32 mouse cellular contexts compared by ENCODE assay signal in the genomic region with DNA sequence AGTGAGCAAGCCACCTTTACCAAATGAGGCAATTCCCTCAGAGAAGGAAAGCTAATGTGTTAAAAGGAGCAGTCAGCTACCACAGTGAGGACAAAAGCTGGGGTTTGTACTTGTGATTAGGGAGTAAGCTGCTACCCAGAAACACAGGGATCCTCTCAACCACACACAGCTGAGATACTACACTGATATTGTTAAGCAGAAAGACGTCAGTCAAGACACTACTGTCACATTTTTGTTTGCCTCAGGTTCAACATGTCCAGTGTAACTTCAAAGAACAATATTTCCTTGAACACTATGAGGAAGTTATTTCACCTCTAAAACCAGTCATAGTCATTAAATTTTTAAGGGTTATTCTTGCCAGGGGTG. TPM values are rescaled to one million over a fixed set of nuclear protein-coding genes. Genes with fewer than 3 reads are reported as not detected.
A peak's percentile ranks its signal among the peaks of the same experiment; 100 is the strongest.
DNase-seq lines count a peak whose midpoint lies in the region; ATAC-seq and TF ChIP-seq lines count a peak whose summit lies in the region.
"Had no signal": no experiment of that assay in that cellular context is flagged by ENCODE, and none has a peak within 500 bp of the region (broad histone marks: within the 10 kb centered on the region; RNA-seq: fewer than 3 reads in every experiment).

No protein-coding gene starts in this region.

- 18% methylated on average over 1 of the region's 1 CpGs for WGBS in liver, embryonic 15.5 days (ENCODE audit: insufficient replicate concordance)
- 78% methylated on average over 1 of the region's 1 CpGs for WGBS in thymus, adult 2 months

- 0 out of 2 replicates have a peak overlapping the region, but pooled peaks have one; percentile 3 for H3K4me2 ChIP-seq in liver, embryonic 15.5 days
- H3K4me2 ChIP-seq: embryonic facial prominence, embryonic 12.5 days; forebrain, embryonic 15.5 days; hindbrain, embryonic 15.5 days; limb, embryonic 13.5 days; midbrain, embryonic 12.5 days; neural tube, embryonic 15.5 days had no signal

- TF ChIP-seq RAD21 in MEL (IDR thresholded peaks at IDR 0.05; ENCODE audit: low read depth, low read length) = no peak

- H3K79me2 ChIP-seq in MEL (ENCODE audit: control insufficient read depth, insufficient read depth, low read length, poor library complexity) = no peaks in the 10 kb centered on the region

- peaks cover 20% of the 10 kb centered on the region for H3K4me1 ChIP-seq in megakaryocyte, embryonic 14.5 days
- peaks cover 3 to 19% of the 10 kb centered on the region in 2 experiments for H3K4me1 ChIP-seq in MEL (ENCODE audit: control insufficient read depth in 1 of 2, insufficient read depth in 2 of 2, low read length in 2 of 2)
- peaks cover 14% of the 10 kb centered on the region for H3K4me1 ChIP-seq in liver, embryonic 15.5 days (replicated peaks)
- H3K4me1 ChIP-seq in thymus, adult 2 months (replicated peaks; ENCODE audit: control insufficient read depth, insufficient read depth, low read length) = no peaks in the 10 kb centered on the region; the same call in 1 of the 2 replicates
- H3K4me1 ChIP-seq: hindbrain, embryonic 10.5 days; hindbrain, embryonic 15.5 days; midbrain, embryonic 12.5 days; neural tube, embryonic 15.5 days had no signal

- peak; percentile 60 for DNase-seq in MEL (ENCODE audit: low read depth, low spot score)
- no peak for DNase-seq in layer of hippocampus, adult 18-20 months (ENCODE audit: low spot score in 2 of 2)
- DNase-seq in embryo, embryonic 9.5 days (ENCODE audit: extremely low spot score) = no peak
- DNase-seq in thymus, adult 2 months = no peak
- DNase-seq: adrenal gland, postnatal 10 days; cerebellum, adult 8-10 months; cerebellum, postnatal 25 days; heart, postnatal 14 days; kidney, adult 11 months; kidney, postnatal 25 days; lung, adult 18-20 months; lung, postnatal 4 days; spleen, adult 18-20 months; thymus, adult 18-20 months; thymus, postnatal 36 days had no signal

- TF ChIP-seq CTCF in MEL (IDR thresholded peaks at IDR 0.05 in 2 of 3, conservative IDR thresholded peaks at IDR 0.05 in 1 of 3; ENCODE audit: control insufficient read depth in 1 of 3, insufficient read depth in 1 of 3, low read depth in 2 of 3, low read length in 3 of 3, poor library complexity in 1 of 3, severe bottlenecking in 1 of 3) = no peak
- TF ChIP-seq CTCF in thymus, adult 2 months (IDR thresholded peaks at IDR 0.05; ENCODE audit: borderline replicate concordance, control insufficient read depth, extremely low read depth, insufficient read depth, low read length, poor library complexity) = no peak

- TF ChIP-seq EP300 in MEL (IDR thresholded peaks at IDR 0.05; ENCODE audit: low read depth in 1 of 2, low read length in 2 of 2) = no peak

- no peak overlapping the region for H3K27ac ChIP-seq in MEL (ENCODE audit: control insufficient read depth, low read depth, low read length)
- no peak overlapping the region for H3K27ac ChIP-seq in liver, embryonic 15.5 days (replicated peaks)
- H3K27ac ChIP-seq in thymus, adult 2 months (ENCODE audit: control insufficient read depth, insufficient read depth, low read length) = no peak overlapping the region
- H3K27ac ChIP-seq: embryonic facial prominence, embryonic 12.5 days; forebrain, embryonic 10.5 days; forebrain, embryonic 15.5 days; hindbrain, embryonic 10.5 days; hindbrain, embryonic 15.5 days; layer of hippocampus, adult 2 months; limb, embryonic 13.5 days; midbrain, embryonic 12.5 days; neural tube, embryonic 15.5 days had no signal

- TF ChIP-seq POLR2A in MEL (IDR thresholded peaks at IDR 0.05; ENCODE audit: control insufficient read depth in 1 of 2, insufficient read depth in 1 of 2, low read depth in 1 of 2, low read length in 2 of 2, poor library complexity in 1 of 2) = no peak
- TF ChIP-seq POLR2A in thymus, adult 2 months (IDR thresholded peaks at IDR 0.05; ENCODE audit: control insufficient read depth, extremely low read depth, insufficient read depth, low read length, poor library complexity) = no peak

- peaks cover 15% of the 10 kb centered on the region for H3K27me3 ChIP-seq in megakaryocyte, embryonic 14.5 days (replicated peaks)
- H3K27me3 ChIP-seq in MEL (ENCODE audit: control insufficient read depth in 1 of 2, insufficient read depth in 2 of 2, low read length in 2 of 2) = no peaks in the 10 kb centered on the region; a peak in 1 of 4 replicates
- H3K27me3 ChIP-seq in liver, embryonic 15.5 days = 0 out of 2 replicates have a peak, but pooled peaks cover 7% of the 10 kb centered on the region
- H3K27me3 ChIP-seq in thymus, adult 2 months (ENCODE audit: control insufficient read depth, insufficient read depth, low read length) = peaks cover 2% of the 10 kb centered on the region; the same call in 1 of the 2 replicates
- H3K27me3 ChIP-seq: CH12.LX; embryonic facial prominence, embryonic 12.5 days; forebrain, embryonic 15.5 days; hindbrain, embryonic 15.5 days; limb, embryonic 13.5 days; midbrain, embryonic 12.5 days; neural tube, embryonic 15.5 days; Patski had no signal

- H3K9me3 ChIP-seq in megakaryocyte, embryonic 14.5 days = no peaks in the 10 kb centered on the region
- H3K9me3 ChIP-seq in MEL (replicated peaks; ENCODE audit: insufficient read depth, low read length) = no peaks in the 10 kb centered on the region
- no peaks in the 10 kb centered on the region for H3K9me3 ChIP-seq in liver, embryonic 15.5 days (replicated peaks)
- H3K9me3 ChIP-seq: embryonic facial prominence, embryonic 12.5 days; forebrain, embryonic 10.5 days; forebrain, embryonic 15.5 days; hindbrain, embryonic 10.5 days; hindbrain, embryonic 15.5 days; neural tube, embryonic 15.5 days had no signal

- H3K9ac ChIP-seq in MEL (ENCODE audit: control insufficient read depth, low read depth, low read length, poor library complexity, severe bottlenecking) = peak overlapping the region; percentile 13
- H3K9ac ChIP-seq in liver, embryonic 15.5 days = no peak overlapping the region
- H3K9ac ChIP-seq: embryonic facial prominence, embryonic 12.5 days; forebrain, embryonic 15.5 days; hindbrain, embryonic 15.5 days; limb, embryonic 13.5 days; midbrain, embryonic 12.5 days; neural tube, embryonic 15.5 days had no signal

- no peaks in the 10 kb centered on the region for H3K36me3 ChIP-seq in megakaryocyte, embryonic 14.5 days (replicated peaks; ENCODE audit: low read length)
- H3K36me3 ChIP-seq in MEL (ENCODE audit: control insufficient read depth in 1 of 2, insufficient read depth in 2 of 2, low read length in 2 of 2) = no peaks in the 10 kb centered on the region; a peak in 1 of 4 replicates
- no peaks in the 10 kb centered on the region for H3K36me3 ChIP-seq in liver, embryonic 15.5 days (replicated peaks)
- no peaks in the 10 kb centered on the region for H3K36me3 ChIP-seq in thymus, adult 2 months (ENCODE audit: control insufficient read depth, insufficient read depth, low read length)
- H3K36me3 ChIP-seq: embryonic facial prominence, embryonic 12.5 days; forebrain, embryonic 10.5 days; forebrain, embryonic 15.5 days; hindbrain, embryonic 10.5 days; hindbrain, embryonic 15.5 days; limb, embryonic 13.5 days; midbrain, embryonic 12.5 days; neural tube, embryonic 15.5 days had no signal

- peak overlapping the region; percentile 23 for H3K4me3 ChIP-seq in megakaryocyte, embryonic 14.5 days (replicated peaks)
- H3K4me3 ChIP-seq in MEL (ENCODE audit: control insufficient read depth in 1 of 2, insufficient read depth in 1 of 2, low read depth in 2 of 2, low read length in 2 of 2) = peak overlapping the region; percentile 17 to 41
- H3K4me3 ChIP-seq in liver, embryonic 15.5 days (replicated peaks) = no peak overlapping the region
- no peak overlapping the region for H3K4me3 ChIP-seq in thymus, adult 2 months (ENCODE audit: control insufficient read depth, insufficient read depth, low read length)
- H3K4me3 ChIP-seq: embryonic facial prominence, embryonic 12.5 days; forebrain, embryonic 10.5 days; forebrain, embryonic 15.5 days; hindbrain, embryonic 10.5 days; hindbrain, embryonic 15.5 days; layer of hippocampus, adult 2 months; limb, embryonic 13.5 days; midbrain, embryonic 12.5 days; neural tube, embryonic 15.5 days had no signal

- ATAC-seq in megakaryocyte, adult 5-6 weeks (ENCODE audit: poor library complexity, severe bottlenecking) = no peak
- no peak for ATAC-seq in liver, embryonic 15.5 days (ENCODE audit: insufficient read depth)
- ATAC-seq: forebrain, embryonic 15.5 days; inflammation-experienced regulatory T-cells, adult 6 months; lung, postnatal 0 days; Patski had no signal

TF ChIP-seq in MEL, 35 proteins besides CTCF, POLR2A, EP300 and RAD21:
- TF ChIP-seq ZC3H11A (IDR thresholded peaks at IDR 0.05; ENCODE audit: low read depth, low read length) (no peak), POLR2AphosphoS2 (IDR thresholded peaks at IDR 0.05; ENCODE audit: low read length) (no peak), BHLHE40 (IDR thresholded peaks at IDR 0.05; ENCODE audit: borderline replicate concordance, low read depth, low read length) (no peak), ZMIZ1 (IDR thresholded peaks at IDR 0.05; ENCODE audit: low read depth, low read length) (no peak), GATA1 (IDR thresholded peaks at IDR 0.05; ENCODE audit: low read depth, low read length) (no peak), MAZ (IDR thresholded peaks at IDR 0.05; ENCODE audit: low read depth, low read length) (no peak), MYB (IDR thresholded peaks at IDR 0.05; ENCODE audit: low read depth, low read length) (no peak), TBP (IDR thresholded peaks at IDR 0.05; ENCODE audit: low read depth, low read length) (no peak)

RNA-seq across cellular contexts. Expression of gene Dync1i2, which starts 34.3 kb away (rescaled TPM):
- 15.3 TPM in 1 of 2 replicates, not detected in the other for polyA plus RNA-seq in megakaryocyte, embryonic 14.5 days (2012; ENCODE audit: insufficient read depth, low replicate concordance)
- 119 and 139 TPM in 2 replicates for total RNA-seq in megakaryocyte, adult 5-6 weeks (2015)
- total RNA-seq in megakaryocyte, adult 5-6 weeks (2017) = 126 TPM in 2 replicates
- total RNA-seq in MEL (2012; rRNA removed) = 21.8 and 23.3 TPM in 2 replicates
- 100 to 1,000 TPM in 1 of 2 experiments, 10 to 100 TPM in 1; 59.1 to 156 TPM for polyA plus RNA-seq in MEL (2012; ENCODE audit: insufficient read depth in 1 of 2, insufficient read length in 2 of 2, low read depth in 1 of 2, low replicate concordance in 2 of 2, missing spikeins in 1 of 2)
- 22.5 and 24.2 TPM in 2 replicates for polyA plus RNA-seq in liver, embryonic 15.5 days (2015; fragmentation: Nextera tagmentation; extraction: Ambion mirVana)
- 100 to 1,000 TPM; 123 to 131 TPM for total RNA-seq in layer of hippocampus, adult 18-20 months (2021)
- 22.8 and 26.2 TPM in 2 replicates for polyA plus RNA-seq in thymus, adult 2 months (2012; rRNA removed)

RNA-seq across cellular contexts. Expression of gene Cybrd1, which starts 59.5 kb away (rescaled TPM):
- 0.06 TPM in 1 of 2 replicates, not detected in the other for polyA plus RNA-seq in megakaryocyte, embryonic 14.5 days (2012; ENCODE audit: insufficient read depth, low replicate concordance)
- total RNA-seq in megakaryocyte, adult 5-6 weeks (2015) = not detected in 2 replicates
- total RNA-seq in megakaryocyte, adult 5-6 weeks (2017) = 0.04 TPM in 1 of 2 replicates, not detected in the other
- 0.08 and 0.10 TPM in 2 replicates for total RNA-seq in MEL (2012; rRNA removed)
- under 1 TPM in 1 of 2 experiments, not detected in 1; 0.21 TPM for polyA plus RNA-seq in MEL (2012; ENCODE audit: insufficient read depth in 1 of 2, insufficient read length in 2 of 2, low read depth in 1 of 2, low replicate concordance in 2 of 2, missing spikeins in 1 of 2)
- 1.1 and 1.4 TPM in 2 replicates for polyA plus RNA-seq in liver, embryonic 15.5 days (2015; fragmentation: Nextera tagmentation; extraction: Ambion mirVana)
- 1 to 10 TPM; 1.9 to 3.1 TPM for total RNA-seq in layer of hippocampus, adult 18-20 months (2021)
- 2.3 and 3.1 TPM in 2 replicates for polyA plus RNA-seq in thymus, adult 2 months (2012; rRNA removed)
- total RNA-seq: CH12.LX had no signal
- polyA plus RNA-seq: C2C12 had no signal

Comparison
In these comparisons a context has a peak if more than half of its experiments do, and no peak if none do; other contexts are left out.
1. H3K4me3 ChIP-seq: peak in megakaryocyte, embryonic 14.5 days (single experiment) and MEL (2 of 2); none in liver, embryonic 15.5 days (single experiment) and thymus, adult 2 months (single experiment).